Mouse (Mus musculus) heart, embryonic 16.5 days (tissue): ENCODE measurements at regions not wholly inside any gene's neighbourhood (a gene's known extent, or its start where the extent isn't known, plus 50 kb on each side); places are given as distances from the start of the nearest gene placed in this dataset.

Experiments used
- ATAC-seq: fragments of 200-750 bp; cut with Nextera tagmentation; replicated peaks from 2 replicates; pipeline ENCODE4 v1.8.0; 2017; ENCODE audit warnings: moderate number of reproducible peaks; ENCODE audit not compliant: insufficient read depth, low FRiP score; ENCODE audit errors: extremely low read depth
- H3K27ac ChIP-seq: fragments of 300-500 bp; sonication (generic); 2 replicates; pipeline ENCODE4 v1.5.1; 2014; ENCODE audit warnings: mild to moderate bottlenecking, low read length, control low read depth, moderate library complexity
- H3K27me3 ChIP-seq: fragments of 300-500 bp; sonication (generic); 2 replicates; pipeline ENCODE4 v1.6.1; 2014; ENCODE audit warnings: low read length, mixed read lengths; ENCODE audit not compliant: control insufficient read depth, insufficient read depth
- H3K36me3 ChIP-seq: fragments of 300-500 bp; sonication (generic); 2 replicates; pipeline ENCODE4 v1.6.1; 2014; ENCODE audit not compliant: control insufficient read depth, insufficient read depth
- H3K4me1 ChIP-seq: fragments of 300-500 bp; sonication (generic); 2 replicates; pipeline ENCODE4 v1.6.1; 2014; ENCODE audit warnings: low read length, mixed read lengths; ENCODE audit not compliant: control insufficient read depth, insufficient read depth
- H3K4me2 ChIP-seq: fragments of 300-500 bp; sonication (generic); 2 replicates; pipeline ENCODE4 v1.6.1; 2014; ENCODE audit warnings: low read depth, mild to moderate bottlenecking, control low read depth, low read length
- H3K4me3 ChIP-seq: fragments of 300-500 bp; sonication (generic); 2 replicates; pipeline ENCODE4 v1.5.1; 2014; ENCODE audit warnings: mild to moderate bottlenecking, control low read depth, low read length
- H3K9ac ChIP-seq: fragments of 300-500 bp; sonication (generic); 2 replicates; pipeline ENCODE4 v1.6.1; 2014; ENCODE audit warnings: low read length, control low read depth
- H3K9me3 ChIP-seq: fragments of 300-500 bp; sonication (generic); replicated peaks from 2 replicates; pipeline ENCODE4 v1.6.1; 2016; ENCODE audit warnings: low read length; ENCODE audit not compliant: control insufficient read depth
- WGBS: fragments of 180-500 bp; shearing (Covaris S2); extraction: QIAGEN DNeasy Blood & Tissue Kit; methylation state at CpG from one replicate; pipeline ENCODE4 v1.1.7; 2014; 5-methylcytosine and 5-hydroxymethylcytosine counted together

DNA sequence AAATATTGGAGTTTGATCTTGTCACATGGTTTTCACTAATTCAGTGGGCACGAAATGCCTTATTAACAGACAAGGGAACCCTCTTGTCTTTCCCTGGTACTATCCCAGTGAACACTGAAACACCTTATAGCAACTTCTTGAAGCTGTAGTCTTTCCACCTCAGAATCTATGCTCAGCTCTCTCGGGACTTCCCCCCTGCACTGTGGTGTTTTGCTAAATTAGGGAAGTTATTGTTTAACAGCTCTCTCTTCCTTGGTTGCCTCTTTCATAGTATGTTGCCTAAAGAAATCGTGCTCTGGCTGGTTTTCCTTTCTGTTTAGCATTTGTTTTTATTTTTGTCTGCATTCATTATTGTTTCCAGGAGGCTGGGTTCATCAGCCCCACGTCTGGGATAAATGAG is 316.0 kb downstream of the Plk2 start:
- no peak for ATAC-seq
- no peaks in the 10 kb centered on the region for H3K9me3 ChIP-seq
- no peak overlapping the region for H3K4me2 ChIP-seq
- H3K36me3 ChIP-seq, result no peaks in the 10 kb centered on the region
- H3K4me1 ChIP-seq, result peaks cover 4% of the 10 kb centered on the region; the same call in 1 of the 2 replicates
- H3K4me3 ChIP-seq, result no peak overlapping the region
- no peak overlapping the region for H3K9ac ChIP-seq
- H3K27ac ChIP-seq, result no peak overlapping the region
- no peaks in the 10 kb centered on the region for H3K27me3 ChIP-seq
- WGBS, result 74% methylated on average over 4 of the region's 4 CpGs

DNA sequence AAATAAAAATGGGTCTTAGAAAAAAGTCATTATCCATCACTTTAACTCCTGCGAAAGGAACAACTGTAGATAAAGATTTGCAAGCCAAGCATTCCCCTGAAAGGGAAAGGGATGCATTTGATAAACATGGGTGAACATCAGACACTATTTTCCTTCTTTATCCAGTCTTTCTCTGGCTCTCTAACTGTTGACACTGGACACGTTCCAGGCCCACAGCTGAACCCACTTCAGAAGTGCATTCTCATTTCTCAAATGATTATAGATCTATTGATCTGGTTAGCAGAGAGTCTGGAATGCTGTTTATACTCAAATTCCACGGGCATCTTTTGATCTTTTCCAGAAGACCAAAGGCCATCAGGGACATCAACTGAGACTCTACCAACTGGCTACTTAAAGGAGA is 317.7 kb downstream of the Plk2 start:
- Histone ChIP-seq H3K4me2 (no peak overlapping the region), H3K9ac (no peak overlapping the region), H3K27ac (no peak overlapping the region), H3K27me3 (no peaks in the 10 kb centered on the region), H3K4me1 (peaks cover 4% of the 10 kb centered on the region; the same call in 1 of the 2 replicates), H3K4me3 (no peak overlapping the region), H3K9me3 (no peaks in the 10 kb centered on the region), H3K36me3 (no peaks in the 10 kb centered on the region)
- no peak for ATAC-seq
- WGBS, result 28% methylated on average over 3 of the region's 3 CpGs

DNA sequence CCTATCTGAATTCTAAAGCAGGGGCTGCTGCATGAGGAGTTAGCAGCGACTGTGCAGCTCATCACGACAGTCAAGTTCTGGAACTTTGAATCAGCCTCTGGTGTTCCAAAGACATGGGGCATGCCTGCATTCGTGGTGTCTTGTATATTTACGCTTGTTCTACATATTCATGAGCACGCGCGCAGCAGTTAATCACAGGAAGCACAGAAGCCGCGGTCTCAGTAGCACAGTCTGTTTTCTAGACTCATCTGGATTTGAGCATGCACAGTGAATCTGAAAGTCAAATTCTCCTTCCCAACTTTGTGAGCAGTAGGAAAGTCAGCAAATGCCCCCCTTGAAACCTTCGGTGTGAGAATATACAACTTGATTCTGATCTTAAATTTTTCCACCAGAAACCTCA is 327.3 kb downstream of the Plk2 start:
- Histone ChIP-seq H3K4me2 (no peak overlapping the region), H3K36me3 (no peaks in the 10 kb centered on the region), H3K9me3 (no peaks in the 10 kb centered on the region), H3K4me1 (no peaks in the 10 kb centered on the region), H3K27me3 (no peaks in the 10 kb centered on the region), H3K27ac (no peak overlapping the region), H3K9ac (no peak overlapping the region), H3K4me3 (no peak overlapping the region)
- 86% methylated on average over 10 of the region's 10 CpGs for WGBS
- no peak for ATAC-seq

DNA sequence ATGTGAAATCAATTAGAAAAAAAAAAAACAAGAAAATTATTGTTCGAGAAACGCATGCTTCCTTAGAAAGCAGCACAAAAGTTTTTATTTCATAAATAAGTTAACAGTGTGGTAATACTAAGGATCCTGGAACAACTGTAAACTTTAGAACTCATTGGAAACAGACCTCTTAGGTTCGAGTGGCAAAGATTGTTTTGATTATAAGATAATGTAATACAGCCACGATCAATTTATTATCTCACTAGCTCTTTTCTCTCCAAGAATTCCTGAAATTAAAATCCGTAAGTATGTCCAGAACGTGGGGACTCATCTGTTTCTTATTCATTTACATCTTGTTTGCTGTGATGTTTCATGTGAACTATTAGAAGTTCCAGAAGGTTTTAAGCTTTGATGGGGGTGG is 327.9 kb downstream of the Plk2 start:
- H3K4me1 ChIP-seq, result no peaks in the 10 kb centered on the region
- no peaks in the 10 kb centered on the region for H3K36me3 ChIP-seq
- no peak overlapping the region for H3K9ac ChIP-seq
- H3K4me2 ChIP-seq, result no peak overlapping the region
- H3K4me3 ChIP-seq, result no peak overlapping the region
- no peak for ATAC-seq
- WGBS, result 78% methylated on average over 6 of the region's 6 CpGs
- no peak overlapping the region for H3K27ac ChIP-seq
- H3K9me3 ChIP-seq, result no peaks in the 10 kb centered on the region
- H3K27me3 ChIP-seq, result no peaks in the 10 kb centered on the region

DNA sequence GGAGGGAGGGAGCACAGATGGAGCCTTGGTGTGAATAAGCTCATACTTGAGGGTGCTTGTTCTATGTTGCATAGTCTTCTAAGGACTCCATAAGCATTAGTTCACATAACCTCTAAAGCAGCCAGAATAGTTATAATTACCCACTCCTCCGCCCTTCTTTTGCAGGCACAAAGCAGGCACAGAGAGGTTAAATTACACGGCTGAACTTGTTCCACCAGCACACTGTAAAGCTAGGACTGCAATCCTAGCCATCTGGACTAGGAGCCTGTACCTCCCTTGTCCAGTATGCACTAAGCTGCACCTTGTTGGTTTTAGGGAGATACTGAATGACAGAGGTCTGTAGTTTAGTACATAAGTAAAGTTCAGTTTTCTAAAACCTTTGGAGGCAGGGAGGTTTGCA is 330.0 kb downstream of the Plk2 start:
- H3K4me3 ChIP-seq, result no peak overlapping the region
- no peaks in the 10 kb centered on the region for H3K4me1 ChIP-seq
- no peak for ATAC-seq
- 86% methylated on average over 2 of the region's 2 CpGs for WGBS
- no peak overlapping the region for H3K9ac ChIP-seq
- no peaks in the 10 kb centered on the region for H3K9me3 ChIP-seq
- no peak overlapping the region for H3K27ac ChIP-seq
- H3K36me3 ChIP-seq, result no peaks in the 10 kb centered on the region
- H3K27me3 ChIP-seq, result no peaks in the 10 kb centered on the region
- no peak overlapping the region for H3K4me2 ChIP-seq

DNA sequence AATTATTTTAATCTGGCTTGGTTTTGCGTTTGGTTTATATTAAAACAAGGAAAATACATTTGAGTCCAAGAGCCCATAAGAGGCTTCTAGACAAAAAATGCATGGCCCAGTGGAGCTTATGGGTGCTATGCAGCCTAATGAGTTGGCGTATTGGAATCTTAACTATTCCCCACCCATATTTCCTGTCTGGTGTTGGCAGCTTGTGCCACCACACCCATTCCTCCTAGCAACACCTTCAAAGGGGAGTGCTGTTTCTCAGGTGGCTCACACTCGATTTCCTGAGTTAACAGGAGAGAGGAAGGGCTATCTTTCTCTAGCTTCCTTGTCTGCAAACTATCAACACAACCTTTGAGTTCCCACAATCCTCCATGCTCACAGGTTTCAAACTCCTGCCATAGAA is 331.0 kb downstream of the Plk2 start:
- H3K4me2 ChIP-seq, result no peak overlapping the region
- H3K9ac ChIP-seq, result no peak overlapping the region
- H3K36me3 ChIP-seq, result no peaks in the 10 kb centered on the region
- H3K4me1 ChIP-seq, result no peaks in the 10 kb centered on the region
- H3K27me3 ChIP-seq, result no peaks in the 10 kb centered on the region
- H3K4me3 ChIP-seq, result no peak overlapping the region
- H3K9me3 ChIP-seq, result no peaks in the 10 kb centered on the region
- H3K27ac ChIP-seq, result no peak overlapping the region
- no peak for ATAC-seq
- WGBS, result 70% methylated on average over 3 of the region's 3 CpGs

DNA sequence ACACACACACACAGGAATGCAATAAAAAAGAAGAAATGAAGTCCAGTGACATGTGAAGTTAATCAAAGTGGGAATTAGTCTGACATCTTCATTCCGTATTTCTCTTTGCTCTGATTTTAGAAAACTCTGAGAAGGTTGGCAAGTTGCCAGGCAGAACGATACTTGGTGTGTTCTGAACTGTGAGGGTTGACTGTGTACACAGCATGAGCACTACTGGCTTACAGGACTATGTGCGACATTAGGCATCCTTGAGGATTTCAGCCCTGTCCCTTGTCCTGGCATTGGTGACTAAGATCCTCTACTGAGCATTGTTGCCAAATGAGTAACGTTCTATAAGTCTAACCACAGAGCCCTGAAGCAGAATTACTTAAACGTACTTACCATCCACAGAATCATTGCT is 340.7 kb downstream of the Plk2 start:
- Histone ChIP-seq H3K27ac (no peak overlapping the region), H3K9me3 (no peaks in the 10 kb centered on the region), H3K4me2 (no peak overlapping the region), H3K4me1 (peaks cover 2% of the 10 kb centered on the region; the same call in 1 of the 2 replicates), H3K27me3 (no peaks in the 10 kb centered on the region), H3K4me3 (no peak overlapping the region), H3K9ac (no peak overlapping the region), H3K36me3 (no peaks in the 10 kb centered on the region)
- no peak for ATAC-seq
- WGBS, result 36% methylated on average over 5 of the region's 5 CpGs

DNA sequence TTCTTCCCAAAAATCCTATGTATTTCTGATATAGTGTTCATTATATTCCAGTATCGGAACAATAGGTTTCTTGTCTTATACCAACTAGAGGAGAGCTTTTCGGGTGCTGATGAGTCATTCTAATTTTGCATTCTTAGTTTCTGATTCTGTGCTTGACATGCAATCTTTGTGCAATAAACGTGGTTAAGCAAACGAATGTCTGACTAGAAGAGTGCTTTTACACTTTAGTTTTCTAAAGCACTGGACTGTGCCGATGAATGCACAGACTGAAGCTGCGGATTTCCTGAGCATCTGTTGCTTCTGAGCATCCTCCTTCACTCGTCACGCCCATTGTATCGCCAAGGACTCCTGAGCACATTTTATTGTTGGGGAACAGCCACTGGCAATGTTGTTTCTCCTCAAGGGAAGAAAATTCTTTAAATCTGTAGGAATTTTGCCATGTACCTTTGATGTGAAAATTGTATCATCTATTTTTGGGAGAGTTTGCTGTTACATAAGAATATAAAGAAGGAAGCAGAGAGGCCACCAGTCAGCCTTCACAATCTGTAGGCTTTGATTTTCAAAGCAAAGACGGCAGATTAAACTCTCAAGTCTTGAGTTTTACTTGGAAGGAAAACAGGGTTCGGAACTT is 346.8 kb downstream of the Plk2 start:
- Histone ChIP-seq H3K27me3 (no peaks in the 10 kb centered on the region), H3K9me3 (no peaks in the 10 kb centered on the region), H3K4me3 (no peak overlapping the region), H3K4me2 (no peak overlapping the region), H3K9ac (no peak overlapping the region), H3K4me1 (peaks cover under 1% of the 10 kb centered on the region; the same call in 1 of the 2 replicates), H3K36me3 (no peaks in the 10 kb centered on the region), H3K27ac (no peak overlapping the region)
- WGBS, result 76% methylated on average over 11 of the region's 11 CpGs
- no peak for ATAC-seq

DNA sequence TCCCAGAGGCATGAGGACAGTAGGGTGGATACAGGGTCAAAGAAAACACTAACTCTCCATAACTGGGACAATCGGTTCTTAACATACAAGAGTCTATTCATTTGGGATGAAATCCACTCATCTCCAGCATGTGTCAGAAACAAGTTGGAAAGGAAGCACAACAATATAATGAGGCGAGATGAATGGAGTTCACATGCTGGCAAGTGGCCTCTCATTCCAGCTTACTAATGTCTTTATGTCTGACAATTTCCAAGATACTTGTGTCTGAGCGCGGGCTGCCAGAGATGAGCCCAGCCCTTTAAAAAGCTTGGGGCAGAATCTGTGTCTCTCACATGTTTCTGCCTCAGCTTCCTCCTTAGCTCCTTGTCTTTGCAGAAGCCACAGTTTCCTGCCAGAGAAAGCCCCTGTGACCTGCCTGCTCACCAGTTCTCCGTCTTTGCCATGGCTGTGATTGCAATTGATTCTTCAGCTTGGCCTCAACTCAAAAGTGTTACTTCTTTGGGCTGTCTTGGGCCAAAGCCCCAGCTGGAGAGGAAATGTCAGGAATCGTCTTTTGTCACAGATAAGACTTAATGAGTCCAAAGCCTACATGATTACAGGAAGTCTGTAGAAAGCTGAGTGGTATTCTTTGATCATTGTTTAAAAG is 352.5 kb downstream of the Plk2 start:
- no peak overlapping the region for H3K4me2 ChIP-seq
- H3K27me3 ChIP-seq, result no peaks in the 10 kb centered on the region
- H3K4me3 ChIP-seq, result no peak overlapping the region
- ATAC-seq, result peak; percentile 52
- H3K4me1 ChIP-seq, result peaks cover 7% of the 10 kb centered on the region
- no peak overlapping the region for H3K9ac ChIP-seq
- H3K27ac ChIP-seq, result peak overlapping the region; percentile 28
- H3K9me3 ChIP-seq, result no peaks in the 10 kb centered on the region
- H3K36me3 ChIP-seq, result no peaks in the 10 kb centered on the region
- WGBS, result 28% methylated on average over 6 of the region's 6 CpGs
